Mouse (Mus musculus): Measurements from ENCODE around the gene Lmf1. TPM values are rescaled to one million over a fixed set of nuclear protein-coding genes. Genes with fewer than 3 reads are reported as not detected.
A peak's percentile ranks its signal among the peaks of the same experiment; 100 is the strongest.

Gene Lmf1
- polyA plus RNA-seq, 1 experiment from 2014 or later = 36.3 TPM

- no peak overlapping the region for H3K27ac ChIP-seq (replicated peaks in 1 of 2; ENCODE audit: control insufficient read depth in 1 of 2, insufficient read depth in 1 of 2, low read depth in 2 of 2, low read length in 2 of 2)
- no peak overlapping the region for H3K9ac ChIP-seq (ENCODE audit: low read length)
- peaks cover 23 to 51% of the 10 kb centered on the region in 2 experiments for H3K4me1 ChIP-seq (ENCODE audit: control insufficient read depth in 2 of 2, insufficient read depth in 2 of 2, low read length in 2 of 2)
- H3K36me3 ChIP-seq (ENCODE audit: control insufficient read depth, insufficient read depth, low read length) = 0 out of 2 replicates have a peak, but pooled peaks cover 3% of the 10 kb centered on the region
- H3K4me3 ChIP-seq (ENCODE audit: control insufficient read depth in 1 of 2, insufficient read depth in 1 of 2, low read depth in 1 of 2, low read length in 2 of 2) = no peak overlapping the region
- H3K9me3 ChIP-seq (ENCODE audit: control insufficient read depth, low read length) = no peaks in the 10 kb centered on the region
- WGBS = 60% methylated on average over 2 of the region's 2 CpGs
- no peaks in the 10 kb centered on the region for H3K27me3 ChIP-seq (ENCODE audit: control insufficient read depth, insufficient read depth, low read length)
- ATAC-seq (ENCODE audit: insufficient number of reproducible peaks, insufficient read depth, low FRiP score, low read depth) = no peak
- H3K4me2 ChIP-seq (ENCODE audit: low read length) = no peak overlapping the region
Measured at GRCm38 (mm10) chr17:25577702-25578101, 1.2 kb upstream of the Lmf1 start.

- peak; percentile 5; the same call in 1 of the 2 replicates for ATAC-seq (ENCODE audit: insufficient number of reproducible peaks, insufficient read depth, low FRiP score, low read depth)
- Histone ChIP-seq H3K4me2 (ENCODE audit: low read length) (peak overlapping the region; percentile 72), H3K9me3 (ENCODE audit: control insufficient read depth, low read length) (no peaks in the 10 kb centered on the region), H3K4me3 (ENCODE audit: control insufficient read depth in 1 of 2, insufficient read depth in 1 of 2, low read depth in 1 of 2, low read length in 2 of 2) (peak overlapping the region; percentile 61 to 78), H3K4me1 (ENCODE audit: control insufficient read depth in 2 of 2, insufficient read depth in 2 of 2, low read length in 2 of 2) (peaks cover 23 to 48% of the 10 kb centered on the region in 2 experiments), H3K9ac (ENCODE audit: low read length) (peak overlapping the region; percentile 82), H3K27ac (replicated peaks in 1 of 2; ENCODE audit: control insufficient read depth in 1 of 2, insufficient read depth in 1 of 2, low read depth in 2 of 2, low read length in 2 of 2) (peak overlapping the region; percentile 72 to 83), H3K27me3 (ENCODE audit: control insufficient read depth, insufficient read depth, low read length) (no peaks in the 10 kb centered on the region), H3K36me3 (ENCODE audit: control insufficient read depth, insufficient read depth, low read length) (0 out of 2 replicates have a peak, but pooled peaks cover 3% of the 10 kb centered on the region)
- 6% methylated on average over 21 of the region's 21 CpGs for WGBS
Measured at GRCm38 (mm10) chr17:25579332-25580047, 605 bp downstream of the Lmf1 start.

- Histone ChIP-seq H3K4me2 (ENCODE audit: low read length) (peak overlapping the region; percentile 54), H3K4me1 (ENCODE audit: control insufficient read depth in 2 of 2, insufficient read depth in 2 of 2, low read length in 2 of 2) (peaks cover 11 to 30% of the 10 kb centered on the region in 2 experiments), H3K27ac (replicated peaks in 1 of 2; ENCODE audit: control insufficient read depth in 1 of 2, insufficient read depth in 1 of 2, low read depth in 2 of 2, low read length in 2 of 2) (peak overlapping the region; percentile 30 to 40), H3K9me3 (ENCODE audit: control insufficient read depth, low read length) (no peaks in the 10 kb centered on the region), H3K36me3 (ENCODE audit: control insufficient read depth, insufficient read depth, low read length) (peaks cover 22% of the 10 kb centered on the region), H3K4me3 (ENCODE audit: control insufficient read depth in 1 of 2, insufficient read depth in 1 of 2, low read depth in 1 of 2, low read length in 2 of 2) (no peak overlapping the region; a peak in 1 of 4 replicates), H3K27me3 (ENCODE audit: control insufficient read depth, insufficient read depth, low read length) (no peaks in the 10 kb centered on the region), H3K9ac (ENCODE audit: low read length) (peak overlapping the region; percentile 49)
- ATAC-seq (ENCODE audit: insufficient number of reproducible peaks, insufficient read depth, low FRiP score, low read depth) = peak; percentile 20; the same call in 1 of the 2 replicates
- 26% methylated on average over 8 of the region's 8 CpGs for WGBS
Measured at GRCm38 (mm10) chr17:25582076-25582475, 3.2 kb downstream of the Lmf1 start.

GRCm38 (mm10) chr17:25583099-25583498 is 4.2 kb downstream of the Lmf1 start:
- H3K9me3 ChIP-seq (ENCODE audit: control insufficient read depth, low read length) = no peaks in the 10 kb centered on the region
- peaks cover 32% of the 10 kb centered on the region for H3K36me3 ChIP-seq (ENCODE audit: control insufficient read depth, insufficient read depth, low read length)
- WGBS = 84% methylated on average over 4 of the region's 4 CpGs
- ATAC-seq (ENCODE audit: insufficient number of reproducible peaks, insufficient read depth, low FRiP score, low read depth) = no peak
- no peak overlapping the region for H3K4me2 ChIP-seq (ENCODE audit: low read length)
- H3K9ac ChIP-seq (ENCODE audit: low read length) = no peak overlapping the region
- peaks cover 11 to 30% of the 10 kb centered on the region in 2 experiments for H3K4me1 ChIP-seq (ENCODE audit: control insufficient read depth in 2 of 2, insufficient read depth in 2 of 2, low read length in 2 of 2)
- H3K27me3 ChIP-seq (ENCODE audit: control insufficient read depth, insufficient read depth, low read length) = no peaks in the 10 kb centered on the region
- H3K4me3 ChIP-seq (ENCODE audit: control insufficient read depth in 1 of 2, insufficient read depth in 1 of 2, low read depth in 1 of 2, low read length in 2 of 2) = no peak overlapping the region
- H3K27ac ChIP-seq (replicated peaks in 1 of 2; ENCODE audit: control insufficient read depth in 1 of 2, insufficient read depth in 1 of 2, low read depth in 2 of 2, low read length in 2 of 2) = no peak overlapping the region

- H3K4me2 ChIP-seq (ENCODE audit: low read length) = no peak overlapping the region
- no peak overlapping the region for H3K4me3 ChIP-seq (ENCODE audit: control insufficient read depth in 1 of 2, insufficient read depth in 1 of 2, low read depth in 1 of 2, low read length in 2 of 2)
- H3K27me3 ChIP-seq (ENCODE audit: control insufficient read depth, insufficient read depth, low read length) = no peaks in the 10 kb centered on the region
- no peak for ATAC-seq (ENCODE audit: insufficient number of reproducible peaks, insufficient read depth, low FRiP score, low read depth)
- 85% methylated on average over 8 of the region's 8 CpGs for WGBS
- no peak overlapping the region for H3K27ac ChIP-seq (replicated peaks in 1 of 2; ENCODE audit: control insufficient read depth in 1 of 2, insufficient read depth in 1 of 2, low read depth in 2 of 2, low read length in 2 of 2)
- no peaks in the 10 kb centered on the region for H3K9me3 ChIP-seq (ENCODE audit: control insufficient read depth, low read length)
- peaks cover 11 to 26% of the 10 kb centered on the region in 2 experiments for H3K4me1 ChIP-seq (ENCODE audit: control insufficient read depth in 2 of 2, insufficient read depth in 2 of 2, low read length in 2 of 2)
- H3K9ac ChIP-seq (ENCODE audit: low read length) = no peak overlapping the region
- H3K36me3 ChIP-seq (ENCODE audit: control insufficient read depth, insufficient read depth, low read length) = peaks cover 40% of the 10 kb centered on the region
Measured at GRCm38 (mm10) chr17:25583858-25584257, 5.0 kb downstream of the Lmf1 start.

GRCm38 (mm10) chr17:25584646-25585045 is 5.8 kb downstream of the Lmf1 start:
- no peak for ATAC-seq (ENCODE audit: insufficient number of reproducible peaks, insufficient read depth, low FRiP score, low read depth)
- peaks cover 48% of the 10 kb centered on the region for H3K36me3 ChIP-seq (ENCODE audit: control insufficient read depth, insufficient read depth, low read length)
- H3K4me3 ChIP-seq (ENCODE audit: control insufficient read depth in 1 of 2, insufficient read depth in 1 of 2, low read depth in 1 of 2, low read length in 2 of 2) = no peak overlapping the region
- peaks cover 9 to 24% of the 10 kb centered on the region in 2 experiments for H3K4me1 ChIP-seq (ENCODE audit: control insufficient read depth in 2 of 2, insufficient read depth in 2 of 2, low read length in 2 of 2)
- H3K9ac ChIP-seq (ENCODE audit: low read length) = no peak overlapping the region
- no peaks in the 10 kb centered on the region for H3K27me3 ChIP-seq (ENCODE audit: control insufficient read depth, insufficient read depth, low read length)
- no peak overlapping the region for H3K4me2 ChIP-seq (ENCODE audit: low read length)
- no peak overlapping the region for H3K27ac ChIP-seq (replicated peaks in 1 of 2; ENCODE audit: control insufficient read depth in 1 of 2, insufficient read depth in 1 of 2, low read depth in 2 of 2, low read length in 2 of 2)
- WGBS = 90% methylated on average over 9 of the region's 9 CpGs
- no peaks in the 10 kb centered on the region for H3K9me3 ChIP-seq (ENCODE audit: control insufficient read depth, low read length)

GRCm38 (mm10) chr17:25590068-25590467 is 11.2 kb downstream of the Lmf1 start:
- peaks cover 68% of the 10 kb centered on the region for H3K36me3 ChIP-seq (ENCODE audit: control insufficient read depth, insufficient read depth, low read length)

More at GRCm38 (mm10) chr17:25590068-25590467, 11.2 kb downstream of the Lmf1 start:
- Histone ChIP-seq H3K4me1 (ENCODE audit: control insufficient read depth in 2 of 2, insufficient read depth in 2 of 2, low read length in 2 of 2) (no peaks in the 10 kb centered on the region; a peak in 1 of 4 replicates), H3K4me3 (ENCODE audit: control insufficient read depth in 1 of 2, insufficient read depth in 1 of 2, low read depth in 1 of 2, low read length in 2 of 2) (no peak overlapping the region), H3K9me3 (ENCODE audit: control insufficient read depth, low read length) (no peaks in the 10 kb centered on the region), H3K27ac (replicated peaks in 1 of 2; ENCODE audit: control insufficient read depth in 1 of 2, insufficient read depth in 1 of 2, low read depth in 2 of 2, low read length in 2 of 2) (no peak overlapping the region), H3K4me2 (ENCODE audit: low read length) (no peak overlapping the region), H3K27me3 (ENCODE audit: control insufficient read depth, insufficient read depth, low read length) (no peaks in the 10 kb centered on the region), H3K9ac (ENCODE audit: low read length) (no peak overlapping the region)
- ATAC-seq (ENCODE audit: insufficient number of reproducible peaks, insufficient read depth, low FRiP score, low read depth) = no peak
- 86% methylated on average over 6 of the region's 6 CpGs for WGBS
